Mouse (Mus musculus): Measurements from ENCODE around the gene Fam69a.
"Not testable (repeated sequence)": the region's sequence is repeated elsewhere in the genome, so short reads cannot be mapped to it uniquely, and the experiment has no call there.

The Fam69a gene

GRCm38 (mm10) chr5:107904325-107904724 lies 82.6 kb downstream of the Fam69a start:
- no peak for DNase-seq (ENCODE audit: low spot score in 2 of 2)

DNA sequence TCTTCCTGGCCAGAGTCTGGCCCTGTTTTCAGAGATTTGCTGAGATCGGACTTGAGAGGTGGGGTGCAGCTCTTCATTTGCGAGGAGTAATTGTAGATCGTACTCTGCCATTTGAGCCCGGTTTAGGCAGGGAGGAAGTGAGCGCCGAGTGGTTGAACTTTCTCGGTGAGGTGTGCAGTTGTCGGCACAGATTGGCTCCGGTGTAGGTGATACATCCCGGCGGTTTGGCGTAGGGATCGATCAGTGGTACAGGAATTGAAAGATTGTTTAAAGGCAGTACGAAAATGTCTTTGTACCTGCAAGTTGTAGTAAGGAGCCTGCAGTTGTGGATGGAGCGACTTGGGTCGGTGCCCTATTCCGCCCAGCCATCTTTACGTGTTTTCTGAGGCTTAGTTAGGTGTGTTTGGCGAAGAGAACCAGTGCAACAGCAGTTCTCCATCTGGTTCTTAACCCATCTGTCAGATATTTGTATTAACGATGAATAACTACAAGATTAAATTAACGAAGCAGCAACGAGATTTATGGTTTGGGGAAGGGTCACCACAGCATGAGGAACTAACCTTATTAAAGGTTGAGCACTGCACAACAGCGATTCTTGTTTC lies 85.8 kb downstream of the Fam69a start:
- DNase-seq (ENCODE audit: low spot score in 2 of 2): peak in 1 of 2 experiments; percentile 31

GRCm38 (mm10) chr5:107900206-107901013 lies 86.5 kb downstream of the Fam69a start, which contains the start of gene Rpl5:
Gene Rpl5, plus strand, starts transcription at chr5:107900502.
- peak; percentile 88 to 97 for DNase-seq (ENCODE audit: low spot score in 2 of 2)

DNA sequence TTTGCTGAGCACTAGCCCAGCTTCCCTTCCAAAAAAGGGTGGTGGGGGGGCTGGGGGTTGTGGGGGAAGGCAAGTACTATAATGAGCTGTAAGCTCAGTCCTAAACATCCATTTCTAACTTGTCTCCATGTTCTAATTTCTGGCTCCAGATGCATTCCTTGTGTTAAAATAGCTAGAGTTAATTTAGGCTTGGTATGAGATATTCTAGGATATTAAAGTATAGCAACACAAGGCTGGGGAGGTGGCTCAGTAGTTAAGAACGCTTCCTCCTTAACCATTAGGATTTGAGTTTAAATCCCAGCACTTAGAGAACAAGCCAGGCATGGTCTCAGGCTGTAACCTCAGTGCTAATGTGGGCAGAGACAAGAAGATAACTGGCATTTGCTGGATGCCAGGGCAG lies 90.6 kb downstream of the Fam69a start:
- no peak for DNase-seq (ENCODE audit: low spot score in 2 of 2)

DNA sequence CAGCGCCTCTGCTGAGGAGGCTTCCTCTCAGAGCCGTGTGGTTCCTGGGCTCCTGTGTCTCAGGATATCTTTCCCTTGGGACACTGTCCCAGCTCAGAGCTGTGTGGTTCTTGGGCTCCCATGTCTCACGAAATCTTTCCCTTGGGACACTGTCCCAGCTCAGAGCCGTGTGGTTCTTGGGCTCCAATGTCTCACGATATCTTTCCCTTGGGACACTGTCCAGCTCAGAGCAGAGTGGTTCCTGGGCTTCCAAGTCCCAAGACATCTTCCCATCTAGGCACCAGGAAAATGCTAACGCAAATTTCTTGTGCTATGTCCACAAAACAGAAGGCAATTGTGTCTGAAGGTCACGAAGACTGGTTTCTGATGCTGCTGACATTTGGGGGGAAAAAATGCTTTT lies 92.2 kb downstream of the Fam69a start:
- DNase-seq (ENCODE audit: low spot score in 2 of 2): no peak

DNA sequence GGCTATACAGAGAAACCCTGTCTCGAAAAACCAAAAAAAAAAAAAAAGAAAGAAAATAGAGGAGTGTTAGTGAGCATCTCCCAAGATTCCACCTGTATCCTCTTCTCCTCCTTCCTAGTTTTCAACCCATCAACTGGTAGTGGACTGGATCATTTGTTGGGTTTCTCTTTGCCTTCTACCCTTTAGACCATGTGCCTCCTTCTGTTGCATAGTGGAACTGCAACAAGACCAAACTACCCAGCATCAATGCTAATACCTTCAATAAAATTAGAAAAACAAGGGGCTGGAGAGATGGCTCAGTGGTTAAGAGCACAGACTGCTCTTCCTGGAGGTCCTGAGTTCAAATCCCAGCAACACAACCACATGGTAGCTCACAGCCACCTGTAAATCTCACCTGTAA lies 95.4 kb downstream of the Fam69a start:
- DNase-seq (ENCODE audit: low spot score in 2 of 2): not testable (repeated sequence)

GRCm38 (mm10) chr5:107889994-107890888 lies 96.6 kb downstream of the Fam69a start:
- no peak for DNase-seq (ENCODE audit: low spot score in 2 of 2)

- no peak for DNase-seq (ENCODE audit: low spot score in 2 of 2)
Measured at GRCm38 (mm10) chr5:107880710-107881109, 106.2 kb downstream of the Fam69a start.

DNA sequence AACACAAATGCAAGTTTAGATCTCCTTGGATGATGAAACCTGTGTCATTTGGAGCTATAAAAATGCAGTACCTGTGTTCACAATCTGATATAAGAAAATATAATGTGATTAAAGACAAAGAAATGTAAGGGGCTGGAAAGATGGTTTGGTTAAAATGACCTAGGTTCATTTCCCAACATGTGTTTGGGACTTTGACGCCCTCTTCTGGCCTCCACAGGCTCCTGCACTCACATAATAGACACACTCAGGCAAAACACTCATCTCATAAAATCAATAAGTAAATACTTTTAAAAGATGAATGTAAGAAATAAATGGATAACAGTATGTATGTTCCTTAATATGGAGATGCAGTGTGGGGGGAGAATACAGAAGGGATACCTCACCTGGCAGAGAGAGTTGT lies 109.8 kb downstream of the Fam69a start:
- no peak for DNase-seq (ENCODE audit: low spot score in 2 of 2)

- no peak for DNase-seq (ENCODE audit: low spot score in 2 of 2)
Measured at GRCm38 (mm10) chr5:107875261-107875611, 111.6 kb downstream of the Fam69a start.

GRCm38 (mm10) chr5:107874561-107875260 lies 112.2 kb downstream of the Fam69a start, which contains the start of gene Evi5:
Gene Evi5, minus strand, starts transcription at chr5:107875107.
- DNase-seq (ENCODE audit: low spot score in 2 of 2): no peak

DNA sequence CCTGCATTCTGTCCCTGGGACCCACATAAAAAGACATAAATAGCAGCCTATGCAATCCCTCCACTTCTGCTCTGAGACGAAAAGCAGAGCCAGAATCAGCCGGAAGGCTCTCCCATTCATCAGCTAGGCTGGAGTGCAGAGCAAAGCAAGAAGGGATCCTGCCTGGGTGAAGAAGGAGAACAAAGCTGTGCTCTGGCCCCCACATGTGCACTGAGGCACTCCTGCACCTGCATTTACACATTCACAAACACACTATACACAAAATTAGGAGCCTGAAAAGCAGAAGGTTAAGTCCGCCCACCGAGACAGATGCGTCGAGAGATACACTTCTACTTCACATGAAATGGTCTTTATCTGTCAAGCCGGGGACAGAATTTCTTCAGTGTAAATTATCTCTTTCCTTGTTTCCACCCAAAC lies 113.0 kb downstream of the Fam69a start:
- no peak for DNase-seq (ENCODE audit: low spot score in 2 of 2)

GRCm38 (mm10) chr5:107873330-107873729 lies 113.6 kb downstream of the Fam69a start:
- no peak for DNase-seq (ENCODE audit: low spot score in 2 of 2)

DNA sequence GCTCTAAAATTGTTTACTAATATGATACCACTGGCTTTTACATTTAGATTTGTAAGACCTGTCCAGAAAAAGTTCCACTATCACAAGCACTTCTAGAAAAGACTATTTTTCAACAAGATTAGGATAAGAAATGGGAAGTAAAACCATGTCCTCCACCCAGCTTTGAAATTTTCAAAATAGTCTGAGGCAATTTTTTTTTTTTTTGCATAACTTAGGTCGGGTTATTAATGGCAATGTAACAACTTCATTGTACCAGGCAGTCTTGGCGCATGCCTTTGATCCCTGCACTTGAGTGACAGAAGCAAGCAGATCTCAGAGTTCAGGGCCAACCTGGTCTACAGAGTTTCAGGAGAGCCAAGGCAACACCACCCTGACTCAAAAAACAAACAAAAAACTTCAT lies 117.2 kb downstream of the Fam69a start:
- DNase-seq (ENCODE audit: low spot score in 2 of 2): no peak

- peak; percentile 59 to 86 for DNase-seq (ENCODE audit: low spot score in 2 of 2)
Measured at GRCm38 (mm10) chr5:107868905-107869424, 117.9 kb downstream of the Fam69a start.

DNA sequence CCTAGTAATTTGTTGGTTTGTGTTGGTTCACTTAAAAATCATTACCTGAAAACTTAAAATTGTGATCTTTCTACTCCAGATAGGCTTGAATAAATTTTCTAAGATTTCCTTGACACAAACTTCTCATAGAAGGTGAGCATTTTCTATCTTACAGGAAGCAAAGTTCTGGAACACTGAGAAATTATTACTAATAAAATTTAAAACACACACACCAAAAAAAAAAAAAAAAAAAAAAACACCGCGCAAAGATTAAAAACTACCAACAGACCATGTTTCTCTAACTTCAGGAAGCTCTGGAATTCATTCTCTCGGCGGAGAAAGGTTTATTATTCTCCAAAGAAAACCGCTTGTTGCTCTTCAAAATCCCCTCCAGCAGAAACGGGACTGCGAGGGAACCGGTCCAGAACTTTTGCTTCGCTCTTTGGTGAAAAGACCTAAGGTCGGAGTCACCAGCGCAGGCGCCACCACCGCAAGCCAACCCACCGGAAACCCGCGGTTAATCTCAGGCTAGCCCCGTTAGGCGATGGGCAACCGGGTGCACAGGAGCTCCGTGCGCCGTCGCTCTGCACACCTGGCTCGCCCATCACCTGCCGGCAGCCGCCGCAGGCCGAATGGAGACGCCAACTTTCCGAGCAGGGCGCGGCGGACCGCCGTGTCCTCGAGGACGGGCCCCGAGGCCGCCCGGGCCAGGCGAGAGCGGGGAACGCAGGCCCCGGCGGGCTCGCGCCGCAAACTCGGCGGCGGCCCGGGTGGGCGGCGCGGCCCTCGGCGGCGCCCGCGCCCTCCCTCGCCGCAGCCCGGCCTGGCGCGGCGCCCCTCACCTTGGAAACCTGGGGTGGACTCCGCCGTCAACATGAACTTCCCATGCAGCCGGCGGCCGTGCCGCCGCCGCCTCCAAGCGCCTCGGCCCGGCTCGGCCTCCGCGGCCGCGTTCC lies 118.6 kb downstream of the Fam69a start:
- DNase-seq (ENCODE audit: low spot score in 2 of 2): no peak

- no peak for DNase-seq (ENCODE audit: low spot score in 2 of 2)
Measured at GRCm38 (mm10) chr5:107866127-107867126, 120.5 kb downstream of the Fam69a start.

- no peak for DNase-seq (ENCODE audit: low spot score in 2 of 2)
Measured at GRCm38 (mm10) chr5:107863971-107864370, 122.9 kb downstream of the Fam69a start.

- DNase-seq (ENCODE audit: low spot score in 2 of 2): no peak
Measured at GRCm38 (mm10) chr5:107858963-107859362, 127.9 kb downstream of the Fam69a start.

All from left cerebral cortex, adult 9 months (tissue).